Mouse (Mus musculus): ENCODE measurements around the gene Prkn. TPM values are rescaled to one million over a fixed set of nuclear protein-coding genes. Genes with fewer than 3 reads are reported as not detected.
A peak's percentile ranks its signal among the peaks of the same experiment; 100 is the strongest.

The Prkn gene
- total RNA-seq, 1 experiment: 1.7 TPM

GRCm38 (mm10) chr17:12030556-12031160 lies 1190.5 kb downstream of the Prkn start:
- no peak overlapping the region for H3K27ac ChIP-seq (ENCODE audit: insufficient read depth, low read depth, low read length, poor library complexity, severe bottlenecking)
- DNase-seq (ENCODE audit: low read depth, low spot score): no peak

GRCm38 (mm10) chr17:12031203-12031942 lies 1191.2 kb downstream of the Prkn start:
- TF ChIP-seq MAFK (IDR thresholded peaks at IDR 0.05; ENCODE audit: insufficient read depth, low read depth, low read length): no peak
- no peak for TF ChIP-seq CHD2 (IDR thresholded peaks at IDR 0.05; ENCODE audit: low read depth, low read length)
- no peak for TF ChIP-seq ZNF384 (IDR thresholded peaks at IDR 0.05; ENCODE audit: low read depth, low read length)
- TF ChIP-seq HCFC1 (IDR thresholded peaks at IDR 0.05; ENCODE audit: borderline replicate concordance, insufficient read depth, low read length): no peak
- no peak for TF ChIP-seq ZC3H11A (IDR thresholded peaks at IDR 0.05; ENCODE audit: borderline replicate concordance, low read depth, low read length)
- no peaks in the 10 kb centered on the region; a peak in 1 of 4 replicates for H3K4me1 ChIP-seq (ENCODE audit: control insufficient read depth in 2 of 2, insufficient read depth in 2 of 2, low read length in 2 of 2, poor library complexity in 1 of 2)
- in situ Hi-C loops (cut with MboI; ENCODE audit: low sequenced_read_pairs in 2 of 2, unreplicated experiment in 2 of 2): loop anchor here (10.0 to 25.0 kb wide), 3 partner anchors 181 to 333 kb away; no protein-coding TSS in a partner anchor
- DNase-seq (ENCODE audit: low read depth, low spot score): no peak
- no peak overlapping the region for H3K4me3 ChIP-seq (ENCODE audit: insufficient read depth in 1 of 2, low read depth in 1 of 2, low read length in 2 of 2, poor library complexity in 1 of 2, severe bottlenecking in 1 of 2)
- H3K27ac ChIP-seq (ENCODE audit: insufficient read depth, low read depth, low read length, poor library complexity, severe bottlenecking): no peak overlapping the region
- H3K9ac ChIP-seq (ENCODE audit: insufficient read depth, low read depth, low read length, poor library complexity, severe bottlenecking): no peak overlapping the region
- H3K9me3 ChIP-seq (ENCODE audit: control insufficient read depth, insufficient read depth, low read depth, low read length): no peaks in the 10 kb centered on the region
- no peaks in the 10 kb centered on the region for H3K36me3 ChIP-seq (ENCODE audit: control insufficient read depth, insufficient read depth, low read length, poor library complexity, severe bottlenecking)

More at GRCm38 (mm10) chr17:12030556-12031160, 1190.5 kb downstream of the Prkn start:
- no peak overlapping the region; the same call in 1 of the 2 replicates for H3K9ac ChIP-seq (ENCODE audit: insufficient read depth, low read depth, low read length, poor library complexity, severe bottlenecking)
- H3K4me3 ChIP-seq (ENCODE audit: insufficient read depth in 1 of 2, low read depth in 1 of 2, low read length in 2 of 2, poor library complexity in 1 of 2, severe bottlenecking in 1 of 2): peak overlapping the region; percentile 8 to 50; a peak in 2 of 4 replicates
- TF ChIP-seq HCFC1 (IDR thresholded peaks at IDR 0.05; ENCODE audit: borderline replicate concordance, insufficient read depth, low read length): no peak
- no peak for TF ChIP-seq ZNF384 (IDR thresholded peaks at IDR 0.05; ENCODE audit: low read depth, low read length)
- no peak for TF ChIP-seq CHD2 (IDR thresholded peaks at IDR 0.05; ENCODE audit: low read depth, low read length)
- no peak for TF ChIP-seq ZC3H11A (IDR thresholded peaks at IDR 0.05; ENCODE audit: borderline replicate concordance, low read depth, low read length)
- no peak for TF ChIP-seq MAFK (IDR thresholded peaks at IDR 0.05; ENCODE audit: insufficient read depth, low read depth, low read length)
- H3K36me3 ChIP-seq (ENCODE audit: control insufficient read depth, insufficient read depth, low read length, poor library complexity, severe bottlenecking): no peaks in the 10 kb centered on the region
- H3K9me3 ChIP-seq (ENCODE audit: control insufficient read depth, insufficient read depth, low read depth, low read length): no peaks in the 10 kb centered on the region
- no peaks in the 10 kb centered on the region; a peak in 1 of 4 replicates for H3K4me1 ChIP-seq (ENCODE audit: control insufficient read depth in 2 of 2, insufficient read depth in 2 of 2, low read length in 2 of 2, poor library complexity in 1 of 2)
- in situ Hi-C loops (cut with MboI; ENCODE audit: low sequenced_read_pairs in 2 of 2, unreplicated experiment in 2 of 2): loop anchor here (10.0 to 25.0 kb wide), 3 partner anchors 182 to 334 kb away; no protein-coding TSS in a partner anchor

GRCm38 (mm10) chr17:12032014-12032791 lies 1192.0 kb downstream of the Prkn start:
- DNase-seq (ENCODE audit: low read depth, low spot score): no peak
- H3K36me3 ChIP-seq (ENCODE audit: control insufficient read depth, insufficient read depth, low read length, poor library complexity, severe bottlenecking): no peaks in the 10 kb centered on the region
- H3K27ac ChIP-seq (ENCODE audit: insufficient read depth, low read depth, low read length, poor library complexity, severe bottlenecking): no peak overlapping the region
- no peak overlapping the region for H3K4me3 ChIP-seq (ENCODE audit: insufficient read depth in 1 of 2, low read depth in 1 of 2, low read length in 2 of 2, poor library complexity in 1 of 2, severe bottlenecking in 1 of 2)
- TF ChIP-seq MAFK (IDR thresholded peaks at IDR 0.05; ENCODE audit: insufficient read depth, low read depth, low read length): no peak
- TF ChIP-seq ZC3H11A (IDR thresholded peaks at IDR 0.05; ENCODE audit: borderline replicate concordance, low read depth, low read length): no peak
- no peak for TF ChIP-seq CHD2 (IDR thresholded peaks at IDR 0.05; ENCODE audit: low read depth, low read length)
- no peak for TF ChIP-seq ZNF384 (IDR thresholded peaks at IDR 0.05; ENCODE audit: low read depth, low read length)
- TF ChIP-seq HCFC1 (IDR thresholded peaks at IDR 0.05; ENCODE audit: borderline replicate concordance, insufficient read depth, low read length): no peak
- no peak overlapping the region for H3K9ac ChIP-seq (ENCODE audit: insufficient read depth, low read depth, low read length, poor library complexity, severe bottlenecking)
- in situ Hi-C loops (cut with MboI; ENCODE audit: low sequenced_read_pairs in 2 of 2, unreplicated experiment in 2 of 2): loop anchor here (10.0 to 25.0 kb wide), 3 partner anchors 180 to 333 kb away; no protein-coding TSS in a partner anchor
- H3K4me1 ChIP-seq (ENCODE audit: control insufficient read depth in 2 of 2, insufficient read depth in 2 of 2, low read length in 2 of 2, poor library complexity in 1 of 2): no peaks in the 10 kb centered on the region; a peak in 1 of 4 replicates
- H3K9me3 ChIP-seq (ENCODE audit: control insufficient read depth, insufficient read depth, low read depth, low read length): no peaks in the 10 kb centered on the region

- H3K9me3 ChIP-seq (ENCODE audit: control insufficient read depth, insufficient read depth, low read depth, low read length): no peaks in the 10 kb centered on the region
- in situ Hi-C loops (cut with MboI; ENCODE audit: low sequenced_read_pairs in 2 of 2, unreplicated experiment in 2 of 2): loop anchor here (10.0 to 25.0 kb wide), 3 partner anchors 177 to 329 kb away; no protein-coding TSS in a partner anchor
- H3K4me1 ChIP-seq (ENCODE audit: control insufficient read depth in 2 of 2, insufficient read depth in 2 of 2, low read length in 2 of 2, poor library complexity in 1 of 2): peaks cover 0 to 2% of the 10 kb centered on the region in 2 experiments; a peak in 1 of 4 replicates
- no peak for TF ChIP-seq ZC3H11A (IDR thresholded peaks at IDR 0.05; ENCODE audit: borderline replicate concordance, low read depth, low read length)
- no peak for TF ChIP-seq MAFK (IDR thresholded peaks at IDR 0.05; ENCODE audit: insufficient read depth, low read depth, low read length)
- no peak for TF ChIP-seq ZNF384 (IDR thresholded peaks at IDR 0.05; ENCODE audit: low read depth, low read length)
- no peak for TF ChIP-seq HCFC1 (IDR thresholded peaks at IDR 0.05; ENCODE audit: borderline replicate concordance, insufficient read depth, low read length)
- TF ChIP-seq CHD2 (IDR thresholded peaks at IDR 0.05; ENCODE audit: low read depth, low read length): no peak
- no peak for DNase-seq (ENCODE audit: low read depth, low spot score)
- H3K9ac ChIP-seq (ENCODE audit: insufficient read depth, low read depth, low read length, poor library complexity, severe bottlenecking): no peak overlapping the region
- H3K4me3 ChIP-seq (ENCODE audit: insufficient read depth in 1 of 2, low read depth in 1 of 2, low read length in 2 of 2, poor library complexity in 1 of 2, severe bottlenecking in 1 of 2): no peak overlapping the region
- H3K36me3 ChIP-seq (ENCODE audit: control insufficient read depth, insufficient read depth, low read length, poor library complexity, severe bottlenecking): no peaks in the 10 kb centered on the region
- H3K27ac ChIP-seq (ENCODE audit: insufficient read depth, low read depth, low read length, poor library complexity, severe bottlenecking): no peak overlapping the region
These were observed 1195.2 kb downstream of the Prkn start for GRCm38 (mm10) chr17:12035386-12035785.
